Mouse (Mus musculus): ENCODE measurements at regions not wholly inside any gene's neighbourhood (a gene's known extent, or its start where the extent isn't known, plus 50 kb on each side); places are given as distances from the start of the nearest gene placed in this dataset.

- Histone ChIP-seq H3K27me3 (replicated peaks) (no peaks in the 10 kb centered on the region), H3K4me2 (replicated peaks) (no peak overlapping the region), H3K4me1 (replicated peaks) (no peaks in the 10 kb centered on the region), H3K36me3 (no peaks in the 10 kb centered on the region), H3K9me3 (no peaks in the 10 kb centered on the region), H3K27ac (no peak overlapping the region), H3K9ac (no peak overlapping the region), H3K4me3 (replicated peaks) (no peak overlapping the region)
- WGBS: 91% methylated on average over 1 of the region's 1 CpGs
- ATAC-seq: no peak
These were observed 56.8 kb upstream of the Ssr3 start for GRCm38 (mm10) chr3:65449176-65449575.

GRCm38 (mm10) chr3:65443701-65444100 lies 51.3 kb upstream of the Ssr3 start:
- WGBS: 71% methylated on average over 1 of the region's 1 CpGs
- ATAC-seq: no peak
- Histone ChIP-seq H3K27ac (no peak overlapping the region), H3K9me3 (no peaks in the 10 kb centered on the region), H3K4me2 (replicated peaks) (no peak overlapping the region), H3K36me3 (no peaks in the 10 kb centered on the region), H3K27me3 (replicated peaks) (no peaks in the 10 kb centered on the region), H3K4me1 (replicated peaks) (0 out of 2 replicates have a peak, but pooled peaks cover 7% of the 10 kb centered on the region), H3K4me3 (replicated peaks) (no peak overlapping the region), H3K9ac (no peak overlapping the region)

GRCm38 (mm10) chr3:65442946-65443345 lies 50.5 kb upstream of the Ssr3 start:
- Histone ChIP-seq H3K4me3 (replicated peaks) (no peak overlapping the region), H3K27me3 (replicated peaks) (no peaks in the 10 kb centered on the region), H3K4me2 (replicated peaks) (no peak overlapping the region), H3K27ac (no peak overlapping the region), H3K9me3 (no peaks in the 10 kb centered on the region), H3K4me1 (replicated peaks) (0 out of 2 replicates have a peak, but pooled peaks cover 9% of the 10 kb centered on the region), H3K9ac (no peak overlapping the region), H3K36me3 (no peaks in the 10 kb centered on the region)
- no peak for ATAC-seq
- 64% methylated on average over 8 of the region's 8 CpGs for WGBS

GRCm38 (mm10) chr3:65442269-65442668 lies 49.8 kb upstream of the Ssr3 start:
- no peak for ATAC-seq
- H3K4me3 ChIP-seq (replicated peaks): no peak overlapping the region
- H3K27me3 ChIP-seq (replicated peaks): no peaks in the 10 kb centered on the region
- H3K27ac ChIP-seq: no peak overlapping the region
- H3K9me3 ChIP-seq: no peaks in the 10 kb centered on the region
- no peak overlapping the region for H3K9ac ChIP-seq
- H3K4me1 ChIP-seq (replicated peaks): 0 out of 2 replicates have a peak, but pooled peaks cover 9% of the 10 kb centered on the region
- H3K4me2 ChIP-seq (replicated peaks): no peak overlapping the region
- 76% methylated on average over 4 of the region's 4 CpGs for WGBS
- no peaks in the 10 kb centered on the region for H3K36me3 ChIP-seq
